Mouse (Mus musculus): ENCODE results near the gene Gm49321. TPM values are rescaled to one million over a fixed set of nuclear protein-coding genes. Genes with fewer than 3 reads are reported as not detected.

Gm49321 gene
- total RNA-seq, 2 experiments from 2014 or later = 12.7 to 13.8 TPM

DNA sequence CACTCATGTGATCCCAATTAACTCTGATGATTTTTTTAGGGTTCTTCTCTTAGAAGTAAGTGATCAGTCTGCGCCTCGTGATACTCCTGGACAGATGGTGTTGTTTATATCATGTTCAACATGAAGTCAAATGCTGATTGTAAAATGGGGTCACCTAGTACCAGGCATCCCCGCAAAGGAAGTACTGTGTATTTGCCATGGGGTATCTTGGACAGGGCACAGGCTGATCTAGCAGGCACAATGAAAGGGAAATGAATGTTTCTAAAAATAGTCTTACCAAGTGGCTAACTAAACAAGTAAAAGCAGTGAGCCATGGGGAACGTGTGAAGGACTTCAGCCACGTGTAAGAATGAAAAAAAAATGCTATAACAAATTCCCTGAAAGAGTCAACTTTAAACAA lies 17.3 kb downstream of the Gm49321 start:
- no peak overlapping the region for H3K27ac ChIP-seq
- no peak overlapping the region for H3K4me3 ChIP-seq
- DNase-seq (ENCODE audit: low spot score in 2 of 2) = no peak
- TF ChIP-seq CTCF (conservative IDR thresholded peaks at IDR 0.05) = no peak

DNA sequence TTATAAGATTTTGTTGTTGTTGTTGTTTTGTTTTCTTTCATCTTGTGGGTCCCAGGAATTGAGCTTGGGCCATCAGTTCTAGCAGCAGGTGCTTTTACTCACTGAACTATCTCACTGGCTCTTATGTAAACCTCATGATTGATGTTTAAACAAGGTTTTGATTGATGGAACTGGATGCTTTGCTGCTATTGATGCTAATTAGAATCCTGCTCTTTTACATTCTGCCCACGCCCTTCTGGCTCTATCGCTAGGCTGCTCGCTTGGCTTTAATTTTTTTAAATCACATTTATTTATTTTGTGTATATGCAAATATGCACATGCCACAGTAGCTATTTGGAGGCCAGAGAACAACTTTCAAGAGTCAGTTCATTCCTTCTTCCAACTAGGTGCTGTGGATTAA lies 20.2 kb downstream of the Gm49321 start:
- Histone ChIP-seq H3K4me3 (no peak overlapping the region), H3K27ac (peak overlapping the region; percentile 68)
- DNase-seq (ENCODE audit: low spot score in 2 of 2) = peak; percentile 51 to 78
- no peak for TF ChIP-seq CTCF (conservative IDR thresholded peaks at IDR 0.05)

DNA sequence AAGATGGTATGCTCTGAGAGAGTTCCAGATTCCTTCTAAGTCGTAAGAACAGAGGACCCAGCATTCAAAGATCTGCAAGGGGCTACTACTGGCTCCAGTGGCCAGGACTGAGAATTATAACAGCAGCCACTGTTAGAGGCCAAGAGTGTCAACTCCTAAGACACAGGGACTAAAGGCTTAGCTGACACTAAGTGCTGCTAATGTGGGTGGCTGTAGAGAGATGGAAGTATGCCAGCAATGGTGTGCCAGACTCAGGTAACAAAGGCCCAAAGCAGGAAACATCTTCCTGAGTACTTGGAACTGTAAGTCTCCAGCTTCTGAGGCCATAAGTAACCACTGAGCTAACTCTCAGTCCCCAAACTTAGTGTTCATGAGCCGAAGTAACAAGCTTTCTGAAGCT lies 21.4 kb downstream of the Gm49321 start:
- H3K27ac ChIP-seq = no peak overlapping the region; the same call in 1 of the 2 replicates
- no peak for TF ChIP-seq CTCF (conservative IDR thresholded peaks at IDR 0.05)
- H3K4me3 ChIP-seq = no peak overlapping the region
- no peak for DNase-seq (ENCODE audit: low spot score in 2 of 2)

DNA sequence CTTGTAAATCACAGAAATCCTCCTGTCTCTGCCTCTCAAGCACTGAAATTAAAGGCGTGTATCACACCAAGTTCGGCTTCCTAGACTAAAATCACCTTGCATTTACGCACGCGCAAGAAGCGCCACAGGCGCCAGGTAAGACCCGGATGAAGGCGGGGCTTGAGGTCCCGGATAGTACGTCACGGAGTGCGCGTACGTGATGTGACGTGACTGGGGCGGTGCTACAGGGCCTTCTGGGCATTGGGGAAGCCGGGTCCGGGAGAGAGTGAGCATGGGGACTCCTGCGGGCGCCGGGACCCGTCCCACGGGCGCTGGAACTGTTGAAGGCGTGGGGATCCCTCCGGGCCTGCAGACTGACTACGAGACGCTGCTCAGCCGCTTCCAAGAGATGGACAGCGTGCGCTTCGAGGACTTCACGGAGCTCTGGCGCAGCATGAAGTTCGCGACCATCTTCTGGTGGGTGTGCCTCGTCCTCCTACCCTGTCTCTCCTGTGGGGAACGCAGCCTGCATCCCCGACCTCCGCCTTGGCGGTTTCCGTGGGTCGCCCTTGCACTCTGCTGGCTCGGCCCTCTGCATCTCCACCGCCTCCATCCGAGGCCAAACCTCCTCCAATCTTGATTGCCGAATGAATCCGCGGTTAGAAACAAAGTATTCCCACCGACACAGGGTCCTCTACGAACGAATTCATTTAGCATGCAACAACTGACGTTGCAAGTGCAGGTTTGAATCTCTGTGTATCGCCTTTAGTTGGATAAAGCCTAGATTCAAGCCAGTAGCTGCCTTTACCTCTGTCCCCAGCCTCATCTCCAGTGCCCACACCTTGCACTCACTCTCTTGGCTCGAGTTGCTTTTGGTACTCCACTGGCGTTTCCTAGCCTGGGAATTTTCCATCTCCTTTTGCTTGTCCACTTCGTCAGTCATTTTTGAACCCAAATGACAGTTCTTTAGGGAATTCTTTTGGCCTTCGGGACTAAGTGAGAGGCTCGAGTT lies 27.1 kb downstream of the Gm49321 start, which contains the start of gene Snapc1:
Snapc1 (plus strand) TSS at position 191 of the 991 bp plus-strand sequence.
- no peak for TF ChIP-seq CTCF (conservative IDR thresholded peaks at IDR 0.05)
- H3K4me3 ChIP-seq = peak within 1 kb of the TSS; percentile 95
- H3K27ac ChIP-seq = peak within 1 kb of the TSS; percentile 82
- DNase-seq (ENCODE audit: low spot score in 2 of 2) = peak; percentile 97 to 99

DNA sequence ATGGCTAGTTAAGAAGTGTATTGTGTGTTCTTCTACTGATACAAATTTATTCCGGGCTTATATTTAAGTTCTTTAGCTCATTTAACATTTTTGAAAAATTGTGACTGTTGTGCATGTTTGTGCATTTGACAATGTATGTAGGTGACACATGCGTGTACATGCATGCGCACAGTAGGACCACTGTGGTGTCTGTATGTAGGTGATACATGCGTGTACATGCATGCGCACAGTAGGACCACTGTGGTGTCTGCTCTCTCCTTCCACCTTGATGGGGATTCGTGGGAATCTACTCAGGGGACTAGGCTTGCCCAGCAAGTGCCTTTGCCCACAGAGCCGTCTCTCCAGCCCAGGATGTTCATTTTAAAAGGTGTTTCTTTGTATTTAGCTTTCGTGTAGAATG lies 31.7 kb downstream of the Gm49321 start:
- DNase-seq (ENCODE audit: low spot score in 2 of 2) = no peak
- Histone ChIP-seq H3K4me3 (no peak overlapping the region), H3K27ac (no peak overlapping the region)
- TF ChIP-seq CTCF (conservative IDR thresholded peaks at IDR 0.05) = no peak

DNA sequence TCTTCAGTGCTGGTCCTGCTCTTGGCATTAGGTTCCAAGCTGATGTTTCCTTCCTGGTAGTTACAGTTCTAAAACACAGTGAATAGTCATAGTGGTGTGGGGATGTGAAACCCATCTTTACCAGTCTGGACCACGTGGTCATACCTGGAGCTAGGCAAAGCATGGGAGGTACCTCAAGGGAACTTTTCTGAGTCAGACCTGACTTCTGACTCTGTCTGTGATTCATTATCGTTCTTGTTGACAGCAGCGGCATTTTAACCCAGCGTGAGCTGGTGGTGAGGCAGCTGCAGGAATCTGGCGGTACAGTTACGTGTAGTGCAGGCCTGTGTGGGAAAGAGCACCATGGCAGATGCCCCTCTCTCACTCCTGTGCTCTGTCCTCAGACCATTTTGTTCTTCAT lies 37.1 kb downstream of the Gm49321 start:
- H3K27ac ChIP-seq = no peak overlapping the region
- no peak overlapping the region for H3K4me3 ChIP-seq
- no peak for TF ChIP-seq CTCF (conservative IDR thresholded peaks at IDR 0.05)
- DNase-seq (ENCODE audit: low spot score in 2 of 2) = no peak

DNA sequence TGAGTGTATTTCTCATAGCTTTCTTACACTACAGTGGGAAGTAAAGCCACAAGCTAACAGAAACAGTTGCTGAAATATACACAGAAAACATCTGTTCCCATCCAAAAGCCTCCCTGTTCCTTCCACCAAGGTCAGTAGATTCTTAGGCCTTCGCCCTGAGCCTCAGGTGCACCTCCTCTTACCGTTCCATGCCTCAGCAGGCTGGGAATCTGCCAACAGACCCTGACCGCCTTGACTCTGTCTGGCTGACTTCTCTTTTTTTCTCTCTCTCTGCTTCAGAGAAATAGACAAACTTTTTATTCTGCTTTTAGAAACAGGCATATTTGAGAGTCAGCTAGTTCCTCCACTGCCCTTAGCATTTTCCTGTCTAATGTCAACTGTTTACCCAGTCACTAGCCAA lies 40.7 kb downstream of the Gm49321 start:
- H3K27ac ChIP-seq = no peak overlapping the region
- TF ChIP-seq CTCF (conservative IDR thresholded peaks at IDR 0.05) = no peak
- no peak for DNase-seq (ENCODE audit: low spot score in 2 of 2)

DNA sequence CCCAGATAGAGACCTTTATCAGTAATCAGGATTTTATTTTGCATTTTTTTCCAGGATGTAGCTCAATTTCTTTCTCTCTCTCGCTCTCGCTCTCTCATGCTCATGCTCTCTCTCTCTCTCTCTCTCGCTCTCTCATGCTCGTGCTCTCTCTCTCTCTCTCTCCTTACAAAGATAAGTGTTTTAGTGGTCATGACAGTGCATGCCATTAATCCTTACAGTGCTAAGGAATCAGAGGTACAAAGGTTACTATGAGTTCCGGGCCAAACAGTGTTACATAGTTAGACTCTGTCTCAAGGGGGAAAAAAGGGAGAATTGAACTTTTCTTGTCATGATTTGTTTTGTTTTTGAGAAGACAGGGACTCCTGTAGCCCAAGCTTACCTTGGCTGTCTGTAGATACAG lies 42.2 kb downstream of the Gm49321 start:
- no peak for TF ChIP-seq CTCF (conservative IDR thresholded peaks at IDR 0.05)
- DNase-seq (ENCODE audit: low spot score in 2 of 2) = no peak
- H3K27ac ChIP-seq = no peak overlapping the region
- no peak overlapping the region for H3K4me3 ChIP-seq

More for the DNA sequence above, 40.7 kb downstream of the Gm49321 start:
- H3K4me3 ChIP-seq = no peak overlapping the region

DNA sequence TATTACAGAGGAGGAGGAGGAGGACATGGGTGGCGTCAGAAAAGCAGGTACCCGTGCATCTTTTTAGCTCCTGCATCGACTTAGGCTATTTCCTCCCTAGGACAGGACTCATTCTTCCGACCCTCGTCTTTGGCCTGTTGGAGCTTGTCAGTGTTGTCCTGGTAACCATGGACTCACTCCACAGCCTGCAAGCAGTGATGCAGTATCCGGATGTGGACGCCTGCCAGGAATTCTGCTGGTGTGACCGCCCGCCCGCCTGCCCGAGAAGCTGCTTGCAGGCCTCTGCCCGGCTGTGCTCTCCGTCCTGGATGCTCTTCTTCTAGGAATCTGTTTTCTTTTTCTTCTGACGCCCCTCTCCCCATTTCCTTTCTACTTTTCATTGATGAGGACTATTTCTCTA lies 45.1 kb downstream of the Gm49321 start:
- H3K4me3 ChIP-seq = no peak overlapping the region; the same call in 1 of the 2 replicates
- TF ChIP-seq CTCF (conservative IDR thresholded peaks at IDR 0.05) = no peak
- no peak overlapping the region for H3K27ac ChIP-seq
- DNase-seq (ENCODE audit: low spot score in 2 of 2) = peak; percentile 65

DNA sequence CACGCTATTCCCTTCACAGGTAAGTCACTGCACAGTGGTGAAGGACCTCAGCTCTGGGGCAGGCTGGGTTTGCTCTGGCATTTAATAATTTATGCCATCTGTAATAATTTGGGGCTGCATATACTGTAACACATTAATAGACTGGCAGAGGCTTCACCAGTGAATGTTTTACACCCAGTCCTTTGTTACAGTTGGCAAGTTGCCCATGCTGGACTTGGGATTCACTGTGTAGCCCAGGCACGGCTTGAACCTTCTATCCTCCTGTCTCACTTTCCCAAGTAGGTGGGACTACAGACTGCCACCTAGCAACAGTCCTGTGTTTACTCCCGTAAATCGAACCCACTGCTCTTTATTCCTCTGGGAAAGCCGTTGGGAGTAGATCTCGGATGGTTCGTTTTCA lies 48.8 kb downstream of the Gm49321 start:
- Histone ChIP-seq H3K4me3 (no peak overlapping the region), H3K27ac (peak overlapping the region; percentile 65)
- DNase-seq (ENCODE audit: low spot score in 2 of 2) = no peak
- no peak for TF ChIP-seq CTCF (conservative IDR thresholded peaks at IDR 0.05)

DNA sequence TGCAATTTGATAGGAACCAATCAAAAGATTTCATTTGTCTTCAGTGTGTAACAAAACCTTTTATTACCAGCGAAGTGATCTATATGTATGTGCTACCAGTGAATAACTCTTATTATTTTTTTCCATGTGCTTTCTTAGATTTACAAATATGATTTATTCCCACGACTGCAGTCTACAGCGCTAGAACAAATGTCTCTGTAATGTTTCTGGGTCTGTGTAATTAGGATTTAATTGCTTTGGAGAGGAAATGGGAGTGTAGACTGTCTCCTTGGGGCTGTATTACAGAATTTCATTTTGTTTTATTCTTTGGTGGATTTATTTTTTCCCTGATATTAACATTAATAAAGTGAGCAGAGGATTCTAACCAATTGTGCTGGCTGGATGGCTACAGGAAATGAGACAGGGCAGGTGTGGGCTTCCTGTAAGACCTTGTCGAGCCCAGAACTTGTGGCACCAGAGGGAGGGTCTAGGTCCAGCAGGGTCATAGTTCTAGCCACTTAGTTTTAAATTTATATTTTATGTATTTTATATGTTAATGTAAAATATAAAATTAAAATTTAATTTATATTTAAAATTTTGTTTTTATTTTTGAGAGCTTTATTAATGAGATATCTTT lies 51.0 kb downstream of the Gm49321 start:
- H3K27ac ChIP-seq = no peak overlapping the region
- H3K4me3 ChIP-seq = no peak overlapping the region
- TF ChIP-seq CTCF (conservative IDR thresholded peaks at IDR 0.05) = no peak
- DNase-seq (ENCODE audit: low spot score in 2 of 2) = no peak

DNA sequence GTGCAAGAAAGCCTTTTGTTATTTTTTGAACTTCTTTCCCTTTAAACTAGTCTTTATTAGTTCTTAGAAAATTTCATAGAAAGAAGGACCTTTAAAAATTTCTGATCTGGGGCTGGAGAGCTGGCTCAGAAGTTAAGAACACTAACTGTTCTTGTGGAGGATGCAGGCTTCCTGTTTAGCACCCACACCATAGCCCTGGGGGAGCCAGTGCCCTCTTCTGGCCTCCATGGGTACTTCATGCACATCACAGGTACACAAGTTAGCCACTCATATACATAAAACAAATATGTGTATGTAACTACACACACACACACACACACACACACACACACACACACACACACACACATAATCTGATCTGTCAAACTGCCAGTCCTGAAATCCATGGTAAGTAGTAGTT lies 52.1 kb downstream of the Gm49321 start:
- peak; percentile 74 for TF ChIP-seq CTCF (conservative IDR thresholded peaks at IDR 0.05)
- Histone ChIP-seq H3K4me3 (no peak overlapping the region), H3K27ac (no peak overlapping the region)
- no peak for DNase-seq (ENCODE audit: low spot score in 2 of 2)

DNA sequence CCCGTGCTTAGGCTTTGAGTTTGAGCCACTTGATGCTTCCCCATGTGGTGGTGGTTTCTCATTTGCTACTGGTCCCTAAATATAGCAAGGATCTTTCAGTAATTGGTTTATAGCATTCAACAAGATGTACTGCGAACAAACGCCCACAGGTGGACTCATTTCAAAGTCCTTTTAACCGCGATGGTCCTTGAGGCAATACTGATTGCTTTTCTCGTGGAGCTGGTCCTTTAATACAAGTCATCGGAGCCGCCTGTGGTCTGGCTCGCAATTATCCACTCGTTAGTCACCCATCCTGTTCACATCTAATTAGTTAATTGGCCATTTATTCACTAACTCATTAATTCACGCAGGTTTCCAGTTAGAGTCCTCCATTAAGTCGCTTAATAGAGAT lies 59.4 kb downstream of the Gm49321 start:
- peak in 1 of 2 experiments; percentile 26 for DNase-seq (ENCODE audit: low spot score in 2 of 2)
- peak overlapping the region; percentile 78 for H3K4me3 ChIP-seq
- peak; percentile 21 for TF ChIP-seq CTCF (conservative IDR thresholded peaks at IDR 0.05)
- peak overlapping the region; percentile 97 for H3K27ac ChIP-seq
